Mouse (Mus musculus): ENCODE measurements around the gene Nxpe3. TPM values are rescaled to one million over a fixed set of nuclear protein-coding genes. Genes with fewer than 3 reads are reported as not detected.

Gene Nxpe3
- polyA plus RNA-seq, 1 experiment = 13.1 TPM

DNA sequence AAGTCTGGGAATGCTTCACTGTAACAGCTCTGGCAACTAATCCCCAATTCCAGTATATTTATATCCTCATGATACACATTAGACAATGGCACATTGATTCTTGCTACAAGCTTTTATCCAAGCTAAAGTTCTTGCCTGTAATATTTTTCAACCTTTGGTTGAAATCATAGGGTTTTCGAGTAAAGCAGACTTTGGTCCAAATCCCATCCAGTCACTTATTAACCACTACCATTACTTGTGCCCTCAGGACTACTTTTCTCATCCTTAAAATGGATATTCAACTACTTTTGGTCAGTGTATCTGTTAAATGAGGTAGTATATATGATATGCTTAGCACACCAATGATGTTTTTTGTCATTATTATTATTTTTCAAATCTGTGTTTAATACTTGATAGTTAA, 63.6 kb downstream of the Nxpe3 start:
- Histone ChIP-seq H3K27me3 (ENCODE audit: control insufficient read depth, insufficient read depth, low read length) (no peaks in the 10 kb centered on the region), H3K4me1 (ENCODE audit: control insufficient read depth, insufficient read depth, low read length) (no peaks in the 10 kb centered on the region), H3K27ac (ENCODE audit: insufficient read depth, low read length) (no peak overlapping the region), H3K4me3 (replicated peaks; ENCODE audit: insufficient read depth, low read depth, low read length) (no peak overlapping the region)
- DNase-seq = no peak
- WGBS = 96% methylated on average over 1 of the region's 1 CpGs
- TF ChIP-seq POLR2A (IDR thresholded peaks at IDR 0.05; ENCODE audit: borderline replicate concordance, insufficient read depth, low read length) (no peak), CTCF (IDR thresholded peaks at IDR 0.05; ENCODE audit: borderline replicate concordance, insufficient read depth, low read depth, low read length) (no peak)

DNA sequence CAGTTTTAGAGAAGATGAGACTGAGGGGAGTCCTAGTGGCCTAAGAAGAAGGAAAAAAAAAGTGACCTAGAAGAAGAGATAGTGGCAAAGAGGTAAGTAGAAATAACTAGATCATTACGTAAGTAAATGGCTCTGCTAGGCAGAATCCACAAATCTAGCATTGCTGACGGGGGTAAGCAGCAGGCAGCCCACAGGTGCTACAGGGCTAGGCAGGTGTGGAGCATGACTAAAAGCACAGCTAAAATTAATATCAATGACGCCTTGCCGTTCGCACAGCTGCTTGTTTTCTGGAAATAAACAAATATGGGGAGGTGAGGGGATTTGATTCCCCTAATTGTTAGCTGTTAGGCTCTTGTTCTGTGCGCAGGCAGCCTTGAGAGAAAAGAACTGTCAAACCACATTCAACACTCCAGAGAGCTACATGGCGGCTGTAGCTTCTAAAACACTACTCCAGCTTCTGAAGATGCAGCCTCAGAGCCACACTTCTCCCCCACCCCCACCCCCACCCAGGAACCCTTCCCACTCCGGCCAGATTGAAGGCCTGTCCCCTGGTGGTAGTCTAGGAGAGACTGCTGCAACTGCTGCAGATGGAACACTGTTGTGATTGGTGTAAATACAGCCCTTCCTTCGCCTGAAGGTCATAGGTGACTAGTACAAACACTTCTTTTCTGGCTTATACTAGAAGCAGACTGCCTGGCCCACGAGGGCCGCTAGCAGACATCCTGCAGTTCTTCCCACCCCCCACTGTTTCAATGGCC, 71.5 kb downstream of the Nxpe3 start:
- H3K4me1 ChIP-seq (ENCODE audit: control insufficient read depth, insufficient read depth, low read length) = peaks cover 3% of the 10 kb centered on the region; the same call in 1 of the 2 replicates
- DNase-seq = no peak
- TF ChIP-seq POLR2A (IDR thresholded peaks at IDR 0.05; ENCODE audit: borderline replicate concordance, insufficient read depth, low read length) = no peak
- no peak overlapping the region for H3K4me3 ChIP-seq (replicated peaks; ENCODE audit: insufficient read depth, low read depth, low read length)
- no peaks in the 10 kb centered on the region for H3K27me3 ChIP-seq (ENCODE audit: control insufficient read depth, insufficient read depth, low read length)
- 64% methylated on average over 11 of the region's 11 CpGs for WGBS
- no peak overlapping the region for H3K27ac ChIP-seq (ENCODE audit: insufficient read depth, low read length)

DNA sequence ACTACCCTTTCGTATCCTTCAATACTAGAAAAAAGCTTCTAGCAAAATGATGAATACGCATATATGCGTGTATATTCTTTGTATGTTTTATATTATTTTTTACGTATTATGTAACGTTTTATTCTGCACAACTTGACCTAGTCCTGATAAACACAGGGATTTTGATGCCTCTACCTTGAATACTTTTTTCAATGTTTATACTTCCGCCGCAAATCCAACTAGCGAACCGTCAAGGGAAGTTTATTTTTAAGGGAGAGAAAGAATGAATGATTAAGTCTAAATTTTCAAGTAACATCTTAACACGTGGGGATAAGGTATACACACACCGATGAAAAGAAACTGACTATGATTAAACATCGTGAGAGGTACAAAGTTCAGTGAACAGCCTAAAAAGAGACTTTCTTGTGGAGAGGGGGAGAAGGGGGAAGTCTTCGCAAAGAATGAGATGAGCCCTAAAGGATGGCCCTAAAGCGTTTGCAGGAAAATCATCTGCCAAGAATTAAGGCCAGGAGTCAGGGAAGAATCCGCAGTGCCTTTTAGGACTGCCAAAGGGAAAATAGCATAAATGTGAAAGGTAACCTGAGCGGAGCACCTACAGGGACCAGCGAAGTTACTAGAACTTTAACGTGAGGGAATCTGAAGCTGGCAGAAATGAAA, 72.2 kb downstream of the Nxpe3 start:
- 56% methylated on average over 18 of the region's 18 CpGs for WGBS

DNA sequence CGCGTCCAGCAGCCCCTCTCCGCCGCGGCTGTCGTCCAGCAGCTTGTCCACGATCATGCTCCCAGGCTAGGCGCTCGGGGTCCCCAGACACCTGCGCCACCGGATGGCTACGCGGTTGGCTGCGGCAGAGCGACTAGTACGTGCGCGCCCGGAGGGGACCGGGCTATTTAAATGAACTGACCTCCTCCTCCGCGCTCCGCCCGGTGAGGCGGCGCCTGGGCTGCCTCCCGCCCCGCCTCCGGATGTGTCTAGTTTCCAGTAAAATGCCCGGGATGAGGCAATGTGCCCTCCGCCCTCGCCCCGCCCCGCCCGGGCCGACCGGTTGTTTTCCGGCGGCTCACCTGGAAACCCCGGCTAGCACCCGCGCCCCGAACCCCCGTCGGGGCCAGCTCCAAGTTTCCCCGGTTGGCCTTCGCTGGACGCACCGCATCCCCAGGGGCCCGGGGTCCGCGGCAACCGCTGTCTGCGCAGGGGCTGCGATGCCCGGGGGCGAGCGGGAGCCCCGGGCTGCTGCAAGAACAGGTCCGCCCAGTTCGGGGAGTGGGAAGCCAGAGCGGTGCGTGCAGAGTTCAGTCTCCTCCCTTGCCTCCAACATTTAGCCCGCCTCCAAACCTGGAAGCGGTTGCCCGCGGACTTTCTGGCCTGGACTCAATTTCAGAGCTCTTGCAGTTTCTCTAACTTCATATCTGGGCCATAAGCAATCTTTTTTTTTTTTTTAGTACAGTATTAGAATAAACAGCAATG, 72.9 kb downstream of the Nxpe3 start:
- Histone ChIP-seq H3K4me3 (replicated peaks; ENCODE audit: insufficient read depth, low read depth, low read length) (peak overlapping the region; percentile 73), H3K27ac (ENCODE audit: insufficient read depth, low read length) (peak overlapping the region; percentile 85), H3K4me1 (ENCODE audit: control insufficient read depth, insufficient read depth, low read length) (peaks cover 3% of the 10 kb centered on the region; the same call in 1 of the 2 replicates), H3K27me3 (ENCODE audit: control insufficient read depth, insufficient read depth, low read length) (no peaks in the 10 kb centered on the region)
- peak; percentile 95 for DNase-seq
- no peak for TF ChIP-seq CTCF (IDR thresholded peaks at IDR 0.05; ENCODE audit: borderline replicate concordance, insufficient read depth, low read depth, low read length)
- peak; percentile 85 for TF ChIP-seq POLR2A (IDR thresholded peaks at IDR 0.05; ENCODE audit: borderline replicate concordance, insufficient read depth, low read length)
- under 1% methylated on average over 67 of the region's 67 CpGs for WGBS

More for the DNA sequence above, 72.2 kb downstream of the Nxpe3 start:
- Histone ChIP-seq H3K4me3 (replicated peaks; ENCODE audit: insufficient read depth, low read depth, low read length) (peak overlapping the region; percentile 73), H3K4me1 (ENCODE audit: control insufficient read depth, insufficient read depth, low read length) (peaks cover 3% of the 10 kb centered on the region; the same call in 1 of the 2 replicates), H3K27me3 (ENCODE audit: control insufficient read depth, insufficient read depth, low read length) (no peaks in the 10 kb centered on the region), H3K27ac (ENCODE audit: insufficient read depth, low read length) (no peak overlapping the region)
- no peak for DNase-seq
- TF ChIP-seq POLR2A (IDR thresholded peaks at IDR 0.05; ENCODE audit: borderline replicate concordance, insufficient read depth, low read length) = no peak
- no peak for TF ChIP-seq CTCF (IDR thresholded peaks at IDR 0.05; ENCODE audit: borderline replicate concordance, insufficient read depth, low read depth, low read length)

DNA sequence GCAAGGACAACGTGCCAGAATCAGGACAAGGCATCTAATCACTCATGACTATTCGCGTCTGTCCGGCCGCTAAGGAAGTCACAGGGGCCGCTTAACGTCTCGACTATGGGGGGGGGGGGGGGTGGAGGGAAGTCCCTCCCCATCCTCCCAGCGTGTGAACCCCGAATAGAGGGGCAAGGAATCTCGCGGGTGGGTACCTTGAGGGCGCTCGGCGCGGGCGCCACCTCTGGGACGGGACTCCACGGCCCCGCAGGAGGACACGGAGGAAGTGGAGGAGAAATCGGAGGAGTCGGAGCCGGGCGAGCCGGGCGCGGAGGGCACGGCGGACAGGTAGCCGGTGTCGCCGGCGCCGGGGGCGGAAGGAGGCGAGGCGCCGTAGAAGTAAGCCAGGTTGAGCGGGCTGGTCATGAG, 73.5 kb downstream of the Nxpe3 start:
- Histone ChIP-seq H3K4me1 (ENCODE audit: control insufficient read depth, insufficient read depth, low read length) (peaks cover 3% of the 10 kb centered on the region; the same call in 1 of the 2 replicates), H3K27me3 (ENCODE audit: control insufficient read depth, insufficient read depth, low read length) (no peaks in the 10 kb centered on the region), H3K27ac (ENCODE audit: insufficient read depth, low read length) (peak overlapping the region; percentile 85), H3K4me3 (replicated peaks; ENCODE audit: insufficient read depth, low read depth, low read length) (peak overlapping the region; percentile 73)
- TF ChIP-seq CTCF (IDR thresholded peaks at IDR 0.05; ENCODE audit: borderline replicate concordance, insufficient read depth, low read depth, low read length) (no peak), POLR2A (IDR thresholded peaks at IDR 0.05; ENCODE audit: borderline replicate concordance, insufficient read depth, low read length) (no peak)
- DNase-seq = no peak
- under 1% methylated on average over 40 of the region's 40 CpGs for WGBS

DNA sequence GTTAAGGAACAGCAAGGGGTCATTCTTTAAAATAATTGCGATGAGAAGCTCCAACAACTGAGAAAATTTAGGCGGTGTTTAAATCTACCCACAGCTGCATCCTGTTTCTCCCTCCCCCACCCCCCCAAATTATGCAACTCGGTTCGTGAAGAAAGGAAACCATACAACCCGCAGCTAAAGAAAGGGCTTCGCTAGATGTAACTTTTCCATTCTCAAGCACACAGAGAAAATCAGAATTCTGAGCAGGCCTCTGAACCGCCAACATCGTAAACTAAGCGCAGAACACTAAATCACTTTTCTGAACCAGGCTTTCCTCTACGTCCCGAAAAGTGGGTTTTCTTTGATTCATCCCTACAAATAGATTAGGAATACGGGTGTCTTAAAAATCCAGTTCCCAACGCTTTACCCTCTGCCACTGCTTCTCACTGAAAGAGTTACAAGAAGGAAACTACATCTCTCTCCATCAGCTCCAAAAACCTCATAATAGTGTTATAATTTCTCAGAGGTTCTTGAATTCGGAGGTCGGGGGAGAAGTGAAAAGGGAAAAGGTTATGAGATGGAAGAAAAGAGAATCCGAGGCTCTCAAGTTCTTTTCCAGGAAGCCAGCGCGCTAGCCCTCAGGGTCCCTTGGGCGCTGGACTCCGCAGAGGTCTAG, 74.0 kb downstream of the Nxpe3 start:
- no peak for DNase-seq
- WGBS = 26% methylated on average over 20 of the region's 20 CpGs
- Histone ChIP-seq H3K27ac (ENCODE audit: insufficient read depth, low read length) (no peak overlapping the region), H3K4me1 (ENCODE audit: control insufficient read depth, insufficient read depth, low read length) (peaks cover 3% of the 10 kb centered on the region; the same call in 1 of the 2 replicates), H3K27me3 (ENCODE audit: control insufficient read depth, insufficient read depth, low read length) (no peaks in the 10 kb centered on the region), H3K4me3 (replicated peaks; ENCODE audit: insufficient read depth, low read depth, low read length) (peak overlapping the region; percentile 73)
- no peak for TF ChIP-seq CTCF (IDR thresholded peaks at IDR 0.05; ENCODE audit: borderline replicate concordance, insufficient read depth, low read depth, low read length)
- no peak for TF ChIP-seq POLR2A (IDR thresholded peaks at IDR 0.05; ENCODE audit: borderline replicate concordance, insufficient read depth, low read length)

DNA sequence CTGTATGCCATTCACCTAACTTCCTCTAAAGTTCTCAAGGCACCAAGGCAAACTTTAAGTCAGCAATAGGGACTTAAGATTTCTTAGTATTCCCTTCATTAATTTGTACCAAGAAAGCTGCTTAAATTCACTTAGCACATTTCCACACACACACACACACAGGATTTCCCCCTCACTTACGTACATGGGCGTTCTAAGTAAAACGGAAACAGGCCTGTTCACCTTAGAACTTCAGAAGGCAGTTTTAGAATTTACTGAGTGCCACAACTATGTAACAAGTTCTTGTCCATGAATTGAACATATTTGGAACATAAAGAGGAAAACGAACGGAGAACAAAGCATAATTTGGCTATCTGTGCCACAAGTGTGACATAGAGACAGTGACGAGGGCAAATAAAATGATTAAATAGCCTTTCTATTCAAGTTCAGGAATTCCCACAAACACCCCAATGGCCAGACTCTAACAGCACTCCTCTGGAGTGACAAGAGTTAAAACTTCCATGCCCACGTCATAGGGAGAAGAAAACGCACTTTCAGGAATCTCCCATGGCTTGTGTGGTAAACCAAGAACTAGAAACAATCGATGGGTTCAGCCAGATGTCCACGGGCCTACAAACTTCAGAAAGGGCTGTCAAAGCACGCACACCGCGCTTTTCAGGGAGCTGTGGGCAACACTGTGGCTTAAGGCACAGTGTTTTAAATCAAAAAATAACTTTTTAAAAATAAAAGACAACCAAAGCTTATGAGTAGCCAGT, 74.7 kb downstream of the Nxpe3 start:
- Histone ChIP-seq H3K4me3 (replicated peaks; ENCODE audit: insufficient read depth, low read depth, low read length) (peak overlapping the region; percentile 63), H3K27ac (ENCODE audit: insufficient read depth, low read length) (no peak overlapping the region), H3K27me3 (ENCODE audit: control insufficient read depth, insufficient read depth, low read length) (no peaks in the 10 kb centered on the region), H3K4me1 (ENCODE audit: control insufficient read depth, insufficient read depth, low read length) (peaks cover 3% of the 10 kb centered on the region; the same call in 1 of the 2 replicates)
- WGBS = 66% methylated on average over 13 of the region's 13 CpGs
- DNase-seq = no peak
- no peak for TF ChIP-seq CTCF (IDR thresholded peaks at IDR 0.05; ENCODE audit: borderline replicate concordance, insufficient read depth, low read depth, low read length)
- no peak for TF ChIP-seq POLR2A (IDR thresholded peaks at IDR 0.05; ENCODE audit: borderline replicate concordance, insufficient read depth, low read length)

All from cerebellum, adult 2 months (tissue).